Mouse (Mus musculus) cerebellum, postnatal 4 days (tissue): ENCODE data around the gene Tpcn2.

Experiments
- DNase-seq, 2 experiments: peaks; one replicate each; pipeline ENCODE4 v3.0.0; 2022; ENCODE audit warnings: low spot score in 2 of 2, mixed read lengths in 1 of 2

Tpcn2 gene

GRCm38 (mm10) chr7:145242851-145243712 lies 40.7 kb downstream of the Tpcn2 start:
- peak; percentile 79 to 91 for DNase-seq

GRCm38 (mm10) chr7:145242028-145242427 lies 41.8 kb downstream of the Tpcn2 start:
- DNase-seq, result no peak

- no peak for DNase-seq
These were observed 42.9 kb downstream of the Tpcn2 start for GRCm38 (mm10) chr7:145240929-145241328.

- peak in 1 of 2 experiments; percentile 27 for DNase-seq
These were observed 43.9 kb downstream of the Tpcn2 start for GRCm38 (mm10) chr7:145239736-145240505.

GRCm38 (mm10) chr7:145239145-145239544 lies 44.7 kb downstream of the Tpcn2 start:
- DNase-seq, result no peak

GRCm38 (mm10) chr7:145234841-145235790 lies 48.7 kb downstream of the Tpcn2 start:
- no peak for DNase-seq

- no peak for DNase-seq
These were observed 52.2 kb downstream of the Tpcn2 start for GRCm38 (mm10) chr7:145231659-145232058.

GRCm38 (mm10) chr7:145226641-145227040 lies 57.2 kb downstream of the Tpcn2 start:
- DNase-seq, result no peak

- DNase-seq, result no peak
These were observed 58.2 kb downstream of the Tpcn2 start for GRCm38 (mm10) chr7:145225626-145226025.

GRCm38 (mm10) chr7:145221841-145222689 lies 61.7 kb downstream of the Tpcn2 start:
- no peak for DNase-seq

- no peak for DNase-seq
These were observed 62.5 kb downstream of the Tpcn2 start for GRCm38 (mm10) chr7:145221346-145221745.

- peak in 1 of 2 experiments; percentile 60 for DNase-seq
These were observed 64.4 kb downstream of the Tpcn2 start for GRCm38 (mm10) chr7:145219420-145219831.

- DNase-seq, result no peak
These were observed 67.2 kb downstream of the Tpcn2 start for GRCm38 (mm10) chr7:145216591-145216990.

- no peak for DNase-seq
These were observed 68.3 kb downstream of the Tpcn2 start for GRCm38 (mm10) chr7:145215476-145215875.

- no peak for DNase-seq
These were observed 71.8 kb downstream of the Tpcn2 start for GRCm38 (mm10) chr7:145211680-145212659.

- no peak for DNase-seq
These were observed 73.2 kb downstream of the Tpcn2 start for GRCm38 (mm10) chr7:145210477-145211070.

- no peak for DNase-seq
These were observed 75.8 kb downstream of the Tpcn2 start, which contains the start of gene 1810010D01Rik for GRCm38 (mm10) chr7:145208006-145208405. Gene 1810010D01Rik, minus strand, starts transcription at chr7:145208119.

GRCm38 (mm10) chr7:145206801-145207200 lies 77.0 kb downstream of the Tpcn2 start:
- no peak for DNase-seq
